Mouse (Mus musculus): Measurements from ENCODE around the gene Itga8.

Itga8 gene

DNA sequence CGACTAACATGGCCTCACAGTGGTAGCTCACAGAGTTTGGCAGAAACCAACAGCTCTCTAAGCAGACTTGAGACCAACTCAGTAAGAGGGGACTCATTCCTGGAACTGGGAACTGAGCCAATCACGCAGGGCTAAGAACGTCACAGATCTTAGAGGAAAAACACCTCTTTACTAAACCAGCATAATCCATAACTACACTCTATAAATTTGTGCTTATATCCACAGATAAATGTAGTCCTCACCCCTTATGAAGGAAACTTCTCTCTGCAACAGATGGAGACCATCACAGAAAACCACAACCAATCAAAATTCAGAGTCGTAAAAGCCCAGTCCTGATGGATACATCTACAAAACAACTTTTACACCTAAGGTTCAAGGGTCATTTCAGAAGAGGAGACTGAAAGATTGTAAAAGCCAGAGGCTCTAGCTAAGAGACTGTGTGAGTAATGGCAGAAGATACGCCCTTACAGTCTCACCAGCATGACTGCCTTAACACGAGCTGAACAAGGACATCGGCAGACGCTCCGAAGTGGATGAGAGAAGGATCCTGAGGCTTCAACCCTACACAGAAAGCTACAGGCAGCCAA is 3.4 kb upstream of the Itga8 start:
- CTCF ChIA-PET, result no interaction called here

DNA sequence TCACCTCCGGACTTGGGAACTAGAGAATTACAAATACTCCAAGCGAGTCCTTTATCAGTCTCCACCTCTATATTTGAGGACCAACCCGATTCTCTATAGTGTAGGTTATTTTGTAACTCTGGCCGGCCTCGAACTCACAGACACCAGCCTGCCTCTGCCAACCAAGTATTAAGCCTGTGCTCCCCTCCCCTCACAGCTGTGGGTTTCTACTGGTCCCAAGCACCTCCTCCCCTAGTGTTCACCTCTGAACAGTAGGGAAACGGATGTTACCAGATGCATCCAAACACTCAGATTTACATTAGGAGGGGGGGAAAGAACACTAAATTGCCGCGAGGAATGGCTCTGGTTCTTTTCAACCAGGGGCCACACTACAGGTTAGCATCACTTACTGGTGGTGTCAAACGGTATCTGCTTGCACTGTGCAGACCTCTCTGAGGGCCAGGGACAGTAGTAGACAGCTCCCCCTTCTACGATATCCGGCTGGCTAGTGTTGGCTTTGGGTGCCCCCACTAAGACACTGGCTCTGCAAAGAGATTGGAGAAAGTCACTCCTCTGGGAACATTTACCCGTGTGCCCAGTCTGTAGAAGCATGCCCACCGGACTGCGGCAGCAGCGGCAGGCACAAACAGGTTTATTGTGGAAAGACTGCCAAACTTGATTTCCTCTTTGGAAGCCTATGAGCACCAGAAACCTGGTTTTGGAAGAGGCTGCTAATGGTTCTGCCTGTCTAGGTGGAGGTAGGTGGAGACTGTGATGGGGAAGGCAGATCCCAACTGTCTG is 1.1 kb downstream of the Itga8 start:
- ChIA-PET POLR2A (interaction anchor here in 1 of 4 experiments (0.8 kb wide), 1 partner anchor 522 kb away, joined by 3 read pairs; no protein-coding TSS in a partner anchor), CTCF (interaction anchor here in 1 of 4 experiments (1.4 kb wide), 1 partner anchor 16 kb away, joined by 5 read pairs; no protein-coding TSS in a partner anchor)

More for the DNA sequence above, 3.4 kb upstream of the Itga8 start:
- POLR2A ChIA-PET, result no interaction called here

DNA sequence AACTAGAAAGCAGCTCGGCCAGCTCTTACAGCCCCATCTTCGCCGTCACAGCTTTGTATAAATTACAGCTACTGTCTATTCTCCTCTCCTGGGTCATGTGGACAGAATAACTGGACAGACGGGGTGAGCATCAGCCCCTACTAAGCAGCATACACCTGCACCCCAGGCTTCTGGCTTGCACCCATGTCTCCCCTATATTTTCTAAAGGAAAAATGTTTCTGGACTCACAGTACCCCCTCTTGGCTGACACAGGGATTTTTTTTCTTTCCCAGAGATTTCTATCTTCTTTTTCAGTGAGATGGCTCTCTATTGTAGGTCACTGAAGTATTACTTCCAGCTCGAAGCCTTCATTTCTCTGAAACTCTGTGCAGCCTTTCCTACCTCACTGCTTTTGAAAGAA is 4.4 kb downstream of the Itga8 start:
- POLR2A ChIA-PET, result no interaction called here
- CTCF ChIA-PET, result interaction anchor here in 1 of 4 experiments (1.0 kb wide), 1 partner anchor 297 kb away, joined by 5 read pairs; no protein-coding TSS in a partner anchor

DNA sequence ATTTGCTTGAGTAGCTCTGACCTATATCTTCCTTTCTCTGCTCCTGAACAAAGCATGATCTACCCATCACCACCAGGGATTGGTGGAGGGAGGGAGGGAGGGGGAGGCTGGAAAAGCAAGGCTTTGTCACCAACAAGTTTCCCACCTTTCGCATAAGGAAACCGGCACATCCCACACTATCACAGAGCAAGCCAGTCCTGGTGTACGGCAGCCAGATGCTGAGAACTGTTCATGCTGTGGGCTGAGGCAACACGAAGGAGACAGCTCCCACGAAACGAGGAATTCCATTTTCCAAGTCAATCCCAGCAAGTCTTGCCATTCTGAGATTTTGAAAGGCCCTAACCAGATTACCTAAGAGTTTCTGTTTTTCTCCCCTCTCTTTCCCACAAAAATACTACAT is 6.6 kb downstream of the Itga8 start:
- ChIA-PET POLR2A (no interaction called here), CTCF (no interaction called here)

DNA sequence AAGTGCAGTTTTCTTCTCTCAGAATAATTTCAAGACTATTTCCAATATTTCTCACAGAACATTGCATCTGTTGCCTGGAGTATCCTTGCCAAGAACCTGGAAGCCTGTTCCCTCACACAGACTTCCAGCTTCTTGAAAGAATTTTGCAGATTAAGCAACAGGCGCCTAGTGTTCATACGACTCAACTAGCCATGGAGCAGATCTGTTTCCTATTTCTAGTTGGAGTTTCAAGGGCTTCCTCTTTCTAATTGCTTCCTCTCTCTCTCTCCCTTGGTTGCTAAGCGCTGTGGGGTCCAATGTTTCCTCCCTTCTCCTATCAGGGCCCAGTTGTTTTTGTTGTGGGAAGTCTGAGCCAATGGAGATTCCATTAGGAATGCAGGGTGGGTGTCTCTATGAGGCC is 7.7 kb downstream of the Itga8 start:
- ChIA-PET CTCF (no interaction called here), POLR2A (no interaction called here)

DNA sequence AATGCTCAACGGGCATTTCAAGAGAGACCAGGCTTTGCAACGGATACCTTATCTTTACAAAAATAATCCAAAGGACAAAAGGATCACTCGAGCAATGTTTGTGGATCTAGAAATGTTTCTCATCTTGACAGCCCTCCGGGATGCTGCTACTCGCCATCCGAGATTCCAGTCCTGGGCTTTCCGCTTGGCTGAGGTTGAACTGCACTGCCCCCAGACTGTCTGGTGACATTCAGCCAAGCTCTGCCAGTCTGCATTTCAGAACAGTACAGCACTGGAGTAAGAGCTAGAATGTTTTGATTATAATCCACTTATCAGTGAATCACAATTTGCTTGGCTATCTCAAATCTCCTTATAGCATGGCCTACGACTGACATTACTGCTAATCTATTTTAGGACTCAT is 8.3 kb downstream of the Itga8 start:
- CTCF ChIA-PET, result no interaction called here
- POLR2A ChIA-PET, result no interaction called here

DNA sequence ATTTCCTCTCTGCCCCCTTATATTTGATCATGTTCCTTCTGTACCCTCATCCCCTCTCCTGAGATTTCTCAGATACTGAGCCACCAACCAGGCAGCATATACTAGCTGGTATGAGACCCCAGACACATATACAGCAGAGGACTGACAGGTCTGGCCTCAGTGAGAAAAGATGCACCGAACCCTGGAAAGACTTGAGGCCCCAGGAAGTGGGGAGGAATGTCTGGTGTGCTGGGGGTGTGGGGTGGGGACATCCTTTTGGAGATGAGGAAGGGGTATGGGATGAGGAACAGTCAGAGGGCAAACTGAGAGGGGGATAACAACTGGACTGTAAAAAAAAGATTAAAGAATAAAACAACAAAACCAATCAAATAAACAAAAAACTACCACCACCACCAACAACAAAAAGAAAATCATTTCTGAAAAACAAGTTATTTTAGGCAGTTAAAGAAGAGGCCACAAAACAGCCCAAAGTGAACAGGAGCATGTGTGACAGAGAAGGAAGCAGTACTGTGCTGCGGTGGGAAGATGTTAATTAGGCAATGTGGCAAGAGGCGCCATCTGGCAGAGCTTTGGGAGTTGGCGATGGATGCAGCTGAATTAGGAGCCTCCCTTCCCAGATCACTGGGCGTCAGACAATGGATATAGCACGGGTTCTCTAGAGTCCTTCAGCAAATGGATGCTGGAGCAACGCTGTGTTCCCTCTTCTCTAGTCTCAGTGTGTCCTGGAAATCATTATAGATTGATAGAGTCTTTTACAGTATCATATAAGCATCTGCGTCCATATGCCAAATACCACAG is 9.5 kb downstream of the Itga8 start:
- ChIA-PET CTCF (no interaction called here), POLR2A (no interaction called here)

DNA sequence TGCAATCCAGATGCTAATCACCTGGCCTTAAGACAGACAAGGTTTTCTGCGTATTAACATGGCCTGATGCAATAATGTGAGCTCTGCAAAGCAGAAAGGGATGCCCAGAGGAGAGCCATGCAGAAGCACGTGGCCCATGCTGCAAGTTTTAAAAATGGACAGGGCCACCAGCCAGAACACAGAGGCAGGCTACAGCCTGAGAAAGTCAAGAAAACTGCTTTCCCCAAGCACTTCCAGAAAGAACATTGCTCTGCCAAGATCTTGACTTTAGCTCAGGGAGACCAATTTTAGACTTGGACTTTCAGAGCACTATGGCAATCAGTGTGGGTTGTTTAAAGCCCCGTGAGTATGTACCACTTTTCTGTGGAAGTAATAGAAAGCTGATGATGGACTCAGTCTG is 11.5 kb downstream of the Itga8 start:
- CTCF ChIA-PET, result interaction anchor here in 1 of 4 experiments (1.5 kb wide), 1 partner anchor 12 kb away, joined by 3 read pairs; the partner anchor contains the start of gene Itga8

DNA sequence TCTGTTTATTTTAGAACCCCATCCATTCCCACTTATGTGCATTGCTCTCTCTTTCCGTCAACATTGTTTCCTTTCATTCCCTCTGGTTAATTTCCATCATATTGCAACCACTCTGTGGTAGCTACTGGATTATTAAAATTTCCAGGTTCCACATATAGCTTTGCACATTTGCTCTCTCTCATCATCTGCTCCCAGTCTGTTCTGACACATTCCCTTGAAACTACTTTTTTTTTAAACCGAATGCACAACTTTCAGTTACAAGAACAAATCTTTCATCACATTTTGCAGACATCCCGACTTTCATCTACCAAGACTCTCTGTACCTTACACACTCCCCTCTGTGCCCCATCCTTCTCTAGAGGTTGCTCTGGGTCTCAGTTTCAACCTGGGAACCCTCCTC is 13.9 kb downstream of the Itga8 start:
- POLR2A ChIA-PET, result no interaction called here

More for the DNA sequence above, 11.5 kb downstream of the Itga8 start:
- POLR2A ChIA-PET, result no interaction called here

DNA sequence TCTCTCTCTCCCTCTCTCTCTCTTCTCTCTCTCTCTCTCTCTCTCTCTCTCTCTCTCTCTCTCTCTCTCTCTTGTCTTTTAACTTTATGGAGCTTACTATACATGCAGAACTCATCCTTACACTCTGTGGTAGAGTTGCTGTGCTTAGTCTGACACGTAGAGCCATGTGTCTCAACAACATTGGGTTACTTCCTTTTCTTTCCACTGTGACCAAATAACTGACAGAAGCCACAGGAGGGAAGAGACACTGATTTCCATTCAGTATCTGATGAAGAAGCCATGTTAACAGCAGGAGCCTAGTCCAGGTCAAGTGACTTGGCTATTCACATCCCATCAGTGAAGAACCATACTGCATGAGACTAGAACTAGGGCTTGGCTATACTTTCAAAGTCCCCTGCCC is 21.1 kb downstream of the Itga8 start:
- ChIA-PET CTCF (no interaction called here), POLR2A (interaction anchor here in 1 of 4 experiments (0.7 kb wide), 1 partner anchor 788 kb away, joined by 5 read pairs; no protein-coding TSS in a partner anchor)

More for the DNA sequence above, 13.9 kb downstream of the Itga8 start:
- CTCF ChIA-PET, result no interaction called here

DNA sequence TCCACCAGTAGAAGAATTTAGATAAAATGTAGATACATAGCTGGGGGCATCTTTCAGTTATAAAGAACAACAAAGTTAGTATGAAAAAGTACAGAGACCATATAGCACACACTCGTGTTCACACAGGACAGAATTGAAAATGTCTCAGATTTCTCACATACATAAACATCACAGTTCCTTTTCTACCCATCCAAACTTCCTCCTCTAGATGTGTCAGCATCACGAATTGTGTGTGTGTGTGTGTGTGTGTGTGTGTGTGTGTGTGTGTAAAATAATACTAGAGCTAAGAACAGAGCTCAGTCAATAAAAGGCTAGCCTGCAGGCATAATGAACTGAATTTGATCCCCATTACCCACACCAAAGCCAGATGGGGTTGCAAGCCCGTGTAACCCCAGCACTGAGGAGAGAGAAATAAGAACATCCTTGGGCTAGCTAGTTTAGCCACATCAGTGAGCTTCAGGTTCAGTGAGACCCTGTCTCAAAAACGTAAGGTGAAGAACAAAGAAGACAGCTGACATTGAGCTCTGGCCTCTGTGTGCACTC is 22.6 kb downstream of the Itga8 start:
- POLR2A ChIA-PET, result no interaction called here
- CTCF ChIA-PET, result no interaction called here

DNA sequence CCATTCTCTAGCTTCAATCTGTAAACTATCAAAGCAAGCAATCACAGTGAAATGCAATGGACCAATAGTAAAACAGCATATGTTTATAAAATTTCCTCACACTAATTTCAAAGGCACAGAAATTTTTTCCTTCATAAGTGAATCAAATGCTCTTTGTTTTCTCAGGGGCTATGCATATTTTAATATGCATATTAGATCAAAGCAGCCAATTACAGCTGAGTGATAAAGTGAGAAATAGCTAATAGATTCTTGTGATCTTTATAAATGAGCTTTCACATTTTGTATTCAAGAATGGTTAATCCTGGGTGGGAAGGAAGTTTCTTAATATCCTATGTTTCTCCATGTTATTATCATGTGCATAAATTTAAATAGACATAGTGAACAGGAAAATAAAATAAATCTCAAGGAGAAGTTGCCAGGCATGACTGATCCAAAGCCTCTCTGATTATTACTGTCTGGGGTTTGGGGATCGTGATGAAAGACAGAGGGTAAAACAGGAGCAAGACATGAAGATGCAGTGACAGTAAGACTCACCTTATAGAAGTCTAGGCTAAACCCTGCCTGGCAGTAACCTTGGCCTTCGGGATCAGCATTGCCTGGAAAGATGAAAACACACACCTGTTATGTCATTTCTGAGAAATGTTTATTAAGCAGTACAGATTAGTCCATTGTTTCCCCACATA is 44.9 kb downstream of the Itga8 start:
- POLR2A ChIA-PET, result no interaction called here

DNA sequence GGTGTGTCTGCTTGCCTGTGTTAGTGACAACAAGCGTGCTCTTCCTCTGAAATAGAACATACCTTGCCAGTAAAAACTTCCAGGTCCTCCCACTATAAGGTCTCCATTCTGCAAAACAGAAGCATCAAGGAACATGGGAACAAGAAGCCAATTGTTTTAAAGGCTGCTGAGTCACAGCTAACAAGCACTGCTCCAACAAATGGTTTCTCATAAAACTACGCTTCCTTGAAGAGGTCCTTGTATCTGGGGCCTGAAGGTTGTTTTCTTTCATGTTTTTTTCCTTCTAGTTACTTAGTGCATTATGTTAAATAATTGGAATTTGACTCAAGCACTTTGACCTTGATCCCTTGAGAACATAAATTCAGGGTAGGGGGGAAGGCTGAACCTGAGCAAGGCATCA is 45.8 kb downstream of the Itga8 start:
- ChIA-PET CTCF (interaction anchor here in 1 of 4 experiments (0.6 kb wide), 1 partner anchor 201 kb away, joined by 3 read pairs; no protein-coding TSS in a partner anchor), POLR2A (no interaction called here)

More for the DNA sequence above, 44.9 kb downstream of the Itga8 start:
- CTCF ChIA-PET, result no interaction called here

DNA sequence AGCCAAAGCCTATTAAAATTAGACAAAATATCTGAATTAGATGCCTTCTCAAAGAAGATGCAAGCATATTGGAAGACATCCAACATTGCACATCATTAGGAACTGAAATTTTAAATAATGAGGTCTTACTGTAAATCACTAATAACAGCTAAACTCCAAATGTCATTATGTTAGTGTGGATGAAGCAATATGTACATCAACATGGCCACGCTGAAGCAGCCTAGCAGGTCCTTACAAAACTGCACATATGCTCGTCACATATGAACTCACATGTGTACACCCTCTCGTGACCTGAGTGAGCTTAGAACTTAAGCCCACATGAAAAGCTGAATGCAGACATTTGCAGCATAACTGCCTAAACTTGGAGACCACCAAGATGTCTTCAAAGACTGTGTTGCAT is 66.4 kb downstream of the Itga8 start:
- CTCF ChIA-PET, result no interaction called here
- POLR2A ChIA-PET, result no interaction called here

DNA sequence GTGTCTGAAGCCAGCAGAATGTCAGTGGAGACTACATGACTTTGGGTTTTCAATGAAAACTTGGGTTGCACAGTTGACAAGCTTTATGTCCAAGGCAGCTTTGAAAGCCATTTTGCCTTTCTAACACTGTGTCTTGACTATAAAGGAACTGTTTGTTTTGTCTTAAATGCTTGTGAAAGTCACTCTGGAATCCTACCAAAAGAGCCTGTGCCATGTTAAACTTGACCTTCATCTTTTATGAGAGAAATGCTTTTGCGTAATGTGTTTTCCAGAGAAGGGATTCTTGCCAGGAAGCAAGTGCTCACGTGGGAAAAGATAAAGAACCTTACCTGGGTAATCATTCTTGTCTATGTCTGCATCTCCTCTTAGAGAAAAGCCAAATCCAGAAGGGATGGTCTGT is 72.0 kb downstream of the Itga8 start:
- POLR2A ChIA-PET, result no interaction called here
- CTCF ChIA-PET, result no interaction called here

DNA sequence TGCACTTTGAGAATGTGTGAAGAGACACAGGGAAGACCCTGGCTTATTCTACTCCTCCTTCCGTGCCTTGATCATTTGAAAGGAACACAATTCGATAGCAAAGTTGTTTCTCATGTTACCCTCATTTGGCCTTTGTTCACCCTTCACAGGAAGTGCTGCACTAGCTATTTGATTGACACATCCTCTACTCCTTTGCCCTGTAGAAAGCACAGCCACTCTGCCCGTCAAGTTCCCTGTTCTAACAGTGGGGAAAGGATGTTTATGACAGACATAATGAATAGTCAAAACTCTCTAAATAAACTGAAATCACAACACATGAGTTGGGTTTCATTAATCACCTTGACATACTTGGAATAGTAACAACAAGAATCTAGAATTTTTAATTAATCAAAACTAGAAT is 73.4 kb downstream of the Itga8 start:
- ChIA-PET POLR2A (no interaction called here), CTCF (no interaction called here)

DNA sequence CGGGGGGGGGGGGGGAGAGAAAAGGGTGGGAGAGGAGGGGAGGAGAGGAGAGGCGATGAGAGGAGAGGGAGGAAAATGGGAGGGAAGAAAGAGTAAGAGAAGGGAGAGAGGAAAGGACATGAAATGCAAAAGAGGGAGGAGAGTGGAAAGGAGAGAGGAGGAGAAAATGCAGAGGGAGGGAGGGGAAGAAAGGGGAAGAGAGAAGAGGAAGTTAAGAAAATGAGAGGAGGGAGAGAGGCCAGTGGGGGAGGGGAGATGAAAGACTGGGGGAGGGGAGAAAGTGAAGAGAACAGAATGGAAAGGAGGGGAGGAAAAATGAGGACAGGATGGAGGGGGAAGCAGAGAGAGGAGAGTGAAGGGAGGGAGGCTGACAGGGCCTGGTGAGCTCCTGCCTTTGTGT is 74.5 kb downstream of the Itga8 start:
- ChIA-PET POLR2A (no interaction called here), CTCF (no interaction called here)

DNA sequence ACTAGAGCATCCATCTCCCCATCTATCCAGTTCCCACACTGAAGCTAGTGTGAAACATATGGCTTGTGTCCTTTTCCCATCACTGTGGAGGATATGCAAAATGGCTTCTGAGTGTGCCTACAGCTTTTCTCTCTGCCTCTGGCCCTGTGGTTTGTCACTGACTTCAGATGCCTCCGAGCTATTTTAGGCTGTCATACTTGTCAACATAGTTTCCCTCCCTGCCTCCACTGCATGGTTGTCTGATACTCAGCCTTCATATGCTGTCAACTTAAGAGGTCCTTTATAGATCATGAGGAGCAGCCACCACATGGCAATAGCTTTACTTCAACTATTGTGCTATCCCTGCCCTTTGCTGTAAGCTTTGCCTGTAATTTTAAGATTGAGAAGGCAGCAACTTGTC is 75.4 kb downstream of the Itga8 start:
- CTCF ChIA-PET, result no interaction called here

DNA sequence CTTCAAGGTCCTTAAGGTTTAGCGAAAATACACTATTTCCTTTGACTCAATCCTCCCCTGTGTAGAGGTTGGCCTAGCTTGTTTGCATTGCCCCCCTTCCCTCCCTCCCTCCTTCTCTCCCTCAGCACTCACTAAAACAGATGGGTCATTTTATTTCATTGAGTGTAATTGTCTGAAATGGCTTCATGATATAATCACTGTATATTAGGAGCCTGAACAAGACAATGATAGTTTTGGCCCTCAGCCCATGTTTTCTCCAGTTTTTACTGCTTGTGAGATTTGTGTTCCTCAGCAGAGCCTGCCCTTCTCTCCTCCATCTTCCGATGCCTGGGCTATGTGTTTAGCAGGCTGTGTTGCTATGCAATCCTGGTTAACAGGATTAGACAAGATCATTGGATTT is 80.1 kb downstream of the Itga8 start:
- ChIA-PET POLR2A (no interaction called here), CTCF (no interaction called here)

More for the DNA sequence above, 75.4 kb downstream of the Itga8 start:
- POLR2A ChIA-PET, result no interaction called here

DNA sequence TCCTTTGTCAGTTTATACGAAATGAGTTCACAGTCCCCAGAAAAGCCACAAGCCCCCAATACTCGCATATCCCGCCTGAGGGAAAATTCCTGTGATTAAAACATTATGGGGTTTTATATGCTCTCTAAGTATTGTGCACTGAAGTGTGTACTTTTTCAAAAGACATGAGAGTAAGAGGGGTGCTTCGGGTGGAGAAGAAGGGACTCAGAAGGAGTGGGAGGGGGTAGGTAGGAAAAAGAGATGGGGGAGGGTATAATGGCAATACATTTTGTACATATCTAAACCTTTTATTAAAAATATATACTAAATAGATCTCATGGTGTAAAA is 88.3 kb downstream of the Itga8 start:
- CTCF ChIA-PET, result no interaction called here
- POLR2A ChIA-PET, result no interaction called here
